Mouse (Mus musculus) lung, postnatal 0 days (tissue): Measurements from ENCODE around the gene Shld1.

ENCODE experiments used
- CTCF ChIP-seq: IDR thresholded peaks from 2 replicates; pipeline ENCODE4 v1.5.1; 2016; ENCODE audit warnings: antibody characterized with exemption, mild to moderate bottlenecking
- EP300 ChIP-seq: IDR thresholded peaks from 2 replicates; pipeline ENCODE4 v1.6.1; 2016; ENCODE audit warnings: antibody characterized with exemption, mild to moderate bottlenecking, control low read depth

DNA sequence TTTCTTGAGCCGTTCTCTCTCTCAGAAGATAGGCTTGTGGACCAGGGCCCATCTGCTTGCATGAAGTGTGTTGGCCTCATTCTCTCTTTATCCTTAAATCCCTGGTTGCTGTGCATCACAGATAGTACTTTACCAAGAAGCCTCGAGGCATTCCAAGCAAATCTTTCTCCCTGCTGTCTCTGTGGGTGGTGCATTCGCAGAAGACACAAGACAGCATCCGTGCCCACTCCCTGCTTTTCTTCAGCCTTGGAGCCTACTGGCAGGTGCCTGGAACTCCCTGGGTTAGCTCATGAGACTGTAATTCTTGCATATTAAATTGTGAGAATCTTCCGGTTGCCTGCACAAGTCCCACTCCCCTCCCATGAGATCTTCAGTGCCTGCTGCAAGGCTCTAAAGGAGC, 71.2 kb downstream of the Shld1 start:
- no peak for TF ChIP-seq CTCF
- no peak for TF ChIP-seq EP300
